13 mouse cellular contexts compared by ENCODE assay signal in genomic region chr13:115050660-115051559, GRCm38 (mm10). TPM values are rescaled to one million over a fixed set of nuclear protein-coding genes. Genes with fewer than 3 reads are reported as not detected.
DNase-seq lines count a peak whose midpoint lies in the region; ATAC-seq and TF ChIP-seq lines count a peak whose summit lies in the region.
"Had no signal": no experiment of that assay in that cellular context is flagged by ENCODE, and none has a peak within 500 bp of the region (broad histone marks: within the 10 kb centered on the region; RNA-seq: fewer than 3 reads in every experiment).

No protein-coding gene starts in this region.

- H3K9me3 ChIP-seq in heart, embryonic 11.5 days (replicated peaks; ENCODE audit: control insufficient read depth, low read length): no peaks in the 10 kb centered on the region
- no peaks in the 10 kb centered on the region for H3K9me3 ChIP-seq in forebrain, postnatal 0 days (ENCODE audit: low read length)
- H3K9me3 ChIP-seq: embryonic facial prominence, embryonic 13.5 days; midbrain, embryonic 13.5 days; neural tube, embryonic 12.5 days had no signal

- ATAC-seq in heart, embryonic 11.5 days (replicated peaks; ENCODE audit: insufficient number of reproducible peaks, low FRiP score, low TSS enrichment): no peak
- ATAC-seq in forebrain, postnatal 0 days: peak; percentile 78
- ATAC-seq: midbrain, embryonic 13.5 days had no signal

- H3K27ac ChIP-seq in heart, embryonic 11.5 days (ENCODE audit: low read depth, low read length): 0 out of 2 replicates have a peak overlapping the region, but pooled peaks have one; percentile 10
- no peak overlapping the region for H3K27ac ChIP-seq in left cerebral cortex, adult 2 months
- no peak overlapping the region for H3K27ac ChIP-seq in forebrain, postnatal 0 days (ENCODE audit: low read depth, low read length)
- H3K27ac ChIP-seq: embryonic facial prominence, embryonic 13.5 days; midbrain, embryonic 13.5 days; neural tube, embryonic 12.5 days had no signal

- no peaks in the 10 kb centered on the region for H3K27me3 ChIP-seq in heart, embryonic 11.5 days (ENCODE audit: control insufficient read depth, insufficient read depth, low read length)
- no peaks in the 10 kb centered on the region for H3K27me3 ChIP-seq in forebrain, postnatal 0 days (ENCODE audit: insufficient read depth, low read length)
- H3K27me3 ChIP-seq: embryonic facial prominence, embryonic 13.5 days; midbrain, embryonic 13.5 days; neural tube, embryonic 12.5 days had no signal

- H3K9ac ChIP-seq in heart, embryonic 11.5 days (ENCODE audit: low read depth, low read length): no peak overlapping the region
- H3K9ac ChIP-seq in forebrain, postnatal 0 days: no peak overlapping the region
- H3K9ac ChIP-seq: embryonic facial prominence, embryonic 13.5 days; midbrain, embryonic 13.5 days; neural tube, embryonic 12.5 days had no signal

- H3K4me1 ChIP-seq in heart, embryonic 11.5 days (ENCODE audit: control insufficient read depth, insufficient read depth, low read length): peaks cover 6% of the 10 kb centered on the region; the same call in 1 of the 2 replicates
- no peaks in the 10 kb centered on the region for H3K4me1 ChIP-seq in forebrain, postnatal 0 days (ENCODE audit: insufficient read depth)
- H3K4me1 ChIP-seq: embryonic facial prominence, embryonic 13.5 days; midbrain, embryonic 13.5 days had no signal

- intact Hi-C loops in heart, postnatal 25 days (cut with DNase I): no loop called here
- intact Hi-C loops in left cerebral cortex, postnatal 4 days (cut with DNase I): no loop called here
- intact Hi-C loops in left cerebral cortex, adult 2 months (cut with DNase I): no loop called here

- no peak overlapping the region for H3K4me2 ChIP-seq in heart, embryonic 11.5 days
- no peak overlapping the region for H3K4me2 ChIP-seq in forebrain, postnatal 0 days (ENCODE audit: low read depth)
- H3K4me2 ChIP-seq: embryonic facial prominence, embryonic 13.5 days; midbrain, embryonic 13.5 days; neural tube, embryonic 12.5 days had no signal

- no peak for TF ChIP-seq CTCF in left cerebral cortex, adult 2 months (IDR thresholded peaks at IDR 0.05)
- no peak for TF ChIP-seq CTCF in forebrain, postnatal 0 days (IDR thresholded peaks at IDR 0.05; ENCODE audit: low read depth)

- H3K36me3 ChIP-seq in heart, embryonic 11.5 days (ENCODE audit: control insufficient read depth, insufficient read depth, low read length): no peaks in the 10 kb centered on the region; the same call in 1 of the 2 replicates
- no peaks in the 10 kb centered on the region for H3K36me3 ChIP-seq in forebrain, postnatal 0 days (ENCODE audit: insufficient read depth)
- H3K36me3 ChIP-seq: embryonic facial prominence, embryonic 13.5 days; midbrain, embryonic 13.5 days; neural tube, embryonic 12.5 days had no signal

- DNase-seq in heart, postnatal 25 days (ENCODE audit: low spot score): no peak
- peak; percentile 57 for DNase-seq in left cerebral cortex, postnatal 4 days
- no peak for DNase-seq in left cerebral cortex, adult 2 months (ENCODE audit: extremely low spot score in 1 of 2, low spot score in 2 of 2)
- DNase-seq in forebrain, postnatal 0 days: peak; percentile 57
- peak; percentile 42 for DNase-seq in lung, postnatal 36 days
- DNase-seq in thymus, adult 18-20 months: no peak
- no peak for DNase-seq in kidney, postnatal 10 days
- DNase-seq: cerebellum, adult 9-10 months; kidney, adult 9 months had no signal

- H3K4me3 ChIP-seq in heart, embryonic 11.5 days (ENCODE audit: low read depth, low read length): no peak overlapping the region
- no peak overlapping the region for H3K4me3 ChIP-seq in left cerebral cortex, adult 2 months
- H3K4me3 ChIP-seq in forebrain, postnatal 0 days (ENCODE audit: low read depth, low read length): no peak overlapping the region
- H3K4me3 ChIP-seq: embryonic facial prominence, embryonic 13.5 days; midbrain, embryonic 13.5 days; neural tube, embryonic 12.5 days had no signal

- 70% methylated on average over 13 of the region's 13 CpGs for WGBS in heart, embryonic 11.5 days (ENCODE audit: insufficient replicate concordance)
- WGBS in forebrain, postnatal 0 days: 68% methylated on average over 13 of the region's 13 CpGs

RNA-seq across cellular contexts. Expression of gene Pelo, which starts 39.1 kb away (rescaled TPM):
- 12.7 and 12.9 TPM in 2 replicates for polyA plus RNA-seq in heart, embryonic 11.5 days (2014; fragmentation: Nextera tagmentation; extraction: Ambion mirVana)
- total RNA-seq in heart, postnatal 25 days (2021): 10 to 100 TPM; 14.1 to 16.0 TPM
- total RNA-seq in left cerebral cortex, postnatal 4 days (2021): 10 to 100 TPM; 20.4 to 22.0 TPM
- total RNA-seq in left cerebral cortex, adult 2 months (2021): 10 to 100 TPM; 19.5 to 24.1 TPM
- total RNA-seq in forebrain, postnatal 0 days (2014; rRNA removed): 10.1 and 12.2 TPM in 2 replicates
- polyA plus RNA-seq in forebrain, postnatal 0 days (2015; fragmentation: Nextera tagmentation; extraction: Ambion mirVana): 6.2 and 6.6 TPM in 2 replicates

RNA-seq across cellular contexts. Expression of gene Gm49395, which starts 50.8 kb away (rescaled TPM):
- 8.3 and 11.1 TPM in 2 replicates for polyA plus RNA-seq in heart, embryonic 11.5 days (2014; fragmentation: Nextera tagmentation; extraction: Ambion mirVana)
- total RNA-seq in heart, postnatal 25 days (2021): 10 to 100 TPM; 11.2 to 12.7 TPM
- 1 to 10 TPM; 4.9 to 6.4 TPM for total RNA-seq in left cerebral cortex, postnatal 4 days (2021)
- total RNA-seq in left cerebral cortex, adult 2 months (2021): 1 to 10 TPM; 1.5 to 2.0 TPM
- total RNA-seq in forebrain, postnatal 0 days (2014; rRNA removed): 3.1 and 4.1 TPM in 2 replicates
- 3.5 TPM in 2 replicates for polyA plus RNA-seq in forebrain, postnatal 0 days (2015; fragmentation: Nextera tagmentation; extraction: Ambion mirVana)

RNA-seq across cellular contexts. Expression of gene Itga1, which starts 50.9 kb away (rescaled TPM):
- polyA plus RNA-seq in heart, embryonic 11.5 days (2014; fragmentation: Nextera tagmentation; extraction: Ambion mirVana): 31.0 and 31.4 TPM in 2 replicates
- 10 to 100 TPM; 41.1 to 45.2 TPM for total RNA-seq in heart, postnatal 25 days (2021)
- total RNA-seq in left cerebral cortex, postnatal 4 days (2021): 10 to 100 TPM; 13.7 to 13.9 TPM
- 1 to 10 TPM; 5.8 to 7.1 TPM for total RNA-seq in left cerebral cortex, adult 2 months (2021)
- 4.4 and 8.2 TPM in 2 replicates for total RNA-seq in forebrain, postnatal 0 days (2014; rRNA removed)
- 2.6 and 3.2 TPM in 2 replicates for polyA plus RNA-seq in forebrain, postnatal 0 days (2015; fragmentation: Nextera tagmentation; extraction: Ambion mirVana)

Comparison
In these comparisons a context has a peak if more than half of its experiments do, and no peak if none do; other contexts are left out.
1. DNase-seq: peak in left cerebral cortex, postnatal 4 days (single experiment), forebrain, postnatal 0 days (single experiment) and lung, postnatal 36 days (single experiment); none in heart, postnatal 25 days (single experiment), left cerebral cortex, adult 2 months (0 of 2), thymus, adult 18-20 months (0 of 2) and kidney, postnatal 10 days (single experiment).